Mouse (Mus musculus) ES-Bruce4 (cell line): Measurements from ENCODE around the gene Mettl21c. TPM values are rescaled to one million over a fixed set of nuclear protein-coding genes. Genes with fewer than 3 reads are reported as not detected.
"Not testable (repeated sequence)": the region's sequence is repeated elsewhere in the genome, so short reads cannot be mapped to it uniquely, and the experiment has no call there.

Experiments
- H3K27ac ChIP-seq: 2 replicates; pipeline ENCODE4 v1.5.1; 2012; ENCODE audit warnings: low read length, inconsistent platforms; ENCODE audit not compliant: insufficient read depth
- H3K27me3 ChIP-seq: 2 replicates; pipeline ENCODE4 v1.6.1; 2012; ENCODE audit warnings: mild to moderate bottlenecking, low read length, inconsistent platforms; ENCODE audit not compliant: control insufficient read depth, poor library complexity, insufficient read depth, severe bottlenecking
- H3K36me3 ChIP-seq: 2 replicates; pipeline ENCODE4 v1.6.1; 2012; ENCODE audit warnings: inconsistent platforms, mild to moderate bottlenecking, low read length, moderate library complexity; ENCODE audit not compliant: control insufficient read depth, poor library complexity, insufficient read depth, severe bottlenecking
- H3K4me1 ChIP-seq: one replicate; pipeline ENCODE4 v1.8.1; 2011; ENCODE audit warnings: low read length; ENCODE audit not compliant: control insufficient read depth, insufficient read depth
- H3K4me3 ChIP-seq: 2 replicates; pipeline ENCODE4 v1.5.1; 2011; ENCODE audit warnings: low read depth, mild to moderate bottlenecking, low read length
- H3K9ac ChIP-seq: 2 replicates; pipeline ENCODE4 v1.6.1; 2012; ENCODE audit warnings: low read depth, mild to moderate bottlenecking, inconsistent platforms; ENCODE audit not compliant: poor library complexity, severe bottlenecking
- H3K9me3 ChIP-seq: replicated peaks from 2 replicates; pipeline ENCODE4 v1.6.1; 2012; ENCODE audit warnings: mild to moderate bottlenecking, low read length, inconsistent platforms; ENCODE audit not compliant: control insufficient read depth, poor library complexity, insufficient read depth, severe bottlenecking
- CTCF ChIP-seq: IDR thresholded peaks from one replicate; pipeline ENCODE4 v1.8.1; 2011; ENCODE audit warnings: low read depth, low read length
- EP300 ChIP-seq: IDR thresholded peaks from 2 replicates; pipeline ENCODE4 v1.6.1; 2011; ENCODE audit warnings: low read depth, low read length; ENCODE audit not compliant: insufficient read depth
- POLR2A ChIP-seq: IDR thresholded peaks from one replicate; pipeline ENCODE4 v1.8.1; 2011; ENCODE audit warnings: low read length; ENCODE audit not compliant: insufficient read depth
- polyA plus RNA-seq: library from polyadenylated mRNA; stranded (reverse); fragments of >200 nt; gene quantifications from 2 replicates; pipeline ENCODE4 v1.2.4, GENCODE M21; 2011; ENCODE audit warnings: low read depth; ENCODE audit not compliant: missing spikeins, insufficient read depth, insufficient read length

Mettl21c gene
- polyA plus RNA-seq = not detected in 2 replicates

- Histone ChIP-seq H3K9ac (no peak within 1 kb of the TSS), H3K27ac (no peak within 1 kb of the TSS), H3K36me3 (no peaks in the 10 kb centered on the region), H3K9me3 (no peaks in the 10 kb centered on the region), H3K4me1 (no peaks in the 10 kb centered on the region), H3K27me3 (no peaks in the 10 kb centered on the region; the same call in 1 of the 2 replicates), H3K4me3 (no peak within 1 kb of the TSS)
- TF ChIP-seq CTCF (no peak), POLR2A (no peak), EP300 (no peak)
Measured at GRCm38 (mm10) chr1:44019934-44020333, at the start of gene Mettl21c. Gene Mettl21c (minus strand): TSS chr1:44020034.

GRCm38 (mm10) chr1:44064625-44065024 lies 44.8 kb upstream of the Mettl21c start:
- no peaks in the 10 kb centered on the region; the same call in 1 of the 2 replicates for H3K27me3 ChIP-seq
- H3K4me3 ChIP-seq = no peak overlapping the region
- no peak overlapping the region for H3K9ac ChIP-seq
- no peaks in the 10 kb centered on the region for H3K9me3 ChIP-seq
- no peak overlapping the region for H3K27ac ChIP-seq
- H3K4me1 ChIP-seq = no peaks in the 10 kb centered on the region
- H3K36me3 ChIP-seq = no peaks in the 10 kb centered on the region
- TF ChIP-seq POLR2A (no peak), EP300 (no peak), CTCF (no peak)

- H3K9me3 ChIP-seq = no peaks in the 10 kb centered on the region
- H3K27ac ChIP-seq = no peak overlapping the region
- H3K4me3 ChIP-seq = no peak overlapping the region
- H3K36me3 ChIP-seq = no peaks in the 10 kb centered on the region
- TF ChIP-seq POLR2A (no peak), CTCF (no peak), EP300 (no peak)
- no peak overlapping the region for H3K9ac ChIP-seq
- no peaks in the 10 kb centered on the region for H3K4me1 ChIP-seq
- no peaks in the 10 kb centered on the region; the same call in 1 of the 2 replicates for H3K27me3 ChIP-seq
Measured at GRCm38 (mm10) chr1:44063439-44063838, 43.6 kb upstream of the Mettl21c start.

- H3K4me3 ChIP-seq = no peak within 1 kb of the TSS
- H3K36me3 ChIP-seq = no peaks in the 10 kb centered on the region
- no peaks in the 10 kb centered on the region; the same call in 1 of the 2 replicates for H3K27me3 ChIP-seq
- no peak within 1 kb of the TSS for H3K27ac ChIP-seq
- H3K4me1 ChIP-seq = no peaks in the 10 kb centered on the region
- TF ChIP-seq CTCF = no peak
- TF ChIP-seq POLR2A = no peak
- TF ChIP-seq EP300 = no peak
- H3K9me3 ChIP-seq = no peaks in the 10 kb centered on the region
- no peak within 1 kb of the TSS for H3K9ac ChIP-seq
Measured at GRCm38 (mm10) chr1:44061836-44062235, 42.0 kb upstream of the Mettl21c start, which contains the start of gene Gm8251. Gene Gm8251 (minus strand): TSS chr1:44061936.

GRCm38 (mm10) chr1:44057805-44058204 lies 38.0 kb upstream of the Mettl21c start:
- Histone ChIP-seq H3K27me3 (no peaks in the 10 kb centered on the region; the same call in 1 of the 2 replicates), H3K36me3 (no peaks in the 10 kb centered on the region), H3K27ac (no peak overlapping the region), H3K9ac (no peak overlapping the region), H3K4me3 (no peak overlapping the region), H3K4me1 (no peaks in the 10 kb centered on the region), H3K9me3 (no peaks in the 10 kb centered on the region)
- TF ChIP-seq EP300 = no peak
- TF ChIP-seq CTCF = no peak
- no peak for TF ChIP-seq POLR2A

GRCm38 (mm10) chr1:44046556-44046955 lies 26.7 kb upstream of the Mettl21c start:
- TF ChIP-seq EP300 (no peak), POLR2A (no peak), CTCF (no peak)

GRCm38 (mm10) chr1:44045689-44046088 lies 25.9 kb upstream of the Mettl21c start:
- not testable (repeated sequence) for H3K27me3 ChIP-seq, H3K36me3 ChIP-seq, H3K9ac ChIP-seq, H3K4me3 ChIP-seq, H3K9me3 ChIP-seq, H3K27ac ChIP-seq, H3K4me1 ChIP-seq

More at GRCm38 (mm10) chr1:44046556-44046955, 26.7 kb upstream of the Mettl21c start:
- Histone ChIP-seq H3K27ac (no peak overlapping the region), H3K9ac (no peak overlapping the region), H3K27me3 (no peaks in the 10 kb centered on the region), H3K4me3 (no peak overlapping the region), H3K4me1 (no peaks in the 10 kb centered on the region), H3K9me3 (no peaks in the 10 kb centered on the region), H3K36me3 (no peaks in the 10 kb centered on the region)
